Mouse (Mus musculus): ENCODE measurements around the gene Mpc2.
A peak's percentile ranks its signal among the peaks of the same experiment; 100 is the strongest.

Mpc2 gene

DNA sequence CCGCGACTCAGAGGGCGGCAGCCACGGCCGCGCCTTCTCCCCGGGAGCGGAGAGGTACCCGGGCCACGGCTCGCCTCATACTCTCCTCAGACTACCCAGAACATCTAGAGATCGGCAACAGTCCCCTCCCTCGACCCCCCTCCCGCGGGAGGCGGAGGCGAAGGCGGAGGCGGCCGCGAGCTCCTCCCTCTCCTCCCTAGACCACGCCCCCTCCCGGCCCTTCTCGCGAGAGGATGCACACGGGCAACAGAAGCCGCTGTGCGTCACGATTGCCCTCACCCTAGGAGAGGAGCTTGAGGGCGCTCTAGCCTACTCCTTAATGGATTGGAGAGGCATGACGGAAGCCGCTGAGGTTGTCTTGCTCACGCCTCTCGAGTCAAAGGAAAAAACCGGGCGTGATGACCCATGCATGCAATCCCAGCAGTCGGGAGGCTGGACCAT lies at the start of gene Mpc2, which contains the start of gene Dcaf6:
Gene Mpc2, plus strand, starts transcription at position 278 of the 441 bp plus-strand sequence.
Gene Dcaf6, minus strand, starts transcription at position 116 of the 441 bp plus-strand sequence.
- peak; percentile 99 for DNase-seq (ENCODE audit: low read depth)

- DNase-seq (ENCODE audit: low read depth): no peak
Measured at GRCm38 (mm10) chr1:165421357-165421915, 39.0 kb upstream of the Mpc2 start.

DNA sequence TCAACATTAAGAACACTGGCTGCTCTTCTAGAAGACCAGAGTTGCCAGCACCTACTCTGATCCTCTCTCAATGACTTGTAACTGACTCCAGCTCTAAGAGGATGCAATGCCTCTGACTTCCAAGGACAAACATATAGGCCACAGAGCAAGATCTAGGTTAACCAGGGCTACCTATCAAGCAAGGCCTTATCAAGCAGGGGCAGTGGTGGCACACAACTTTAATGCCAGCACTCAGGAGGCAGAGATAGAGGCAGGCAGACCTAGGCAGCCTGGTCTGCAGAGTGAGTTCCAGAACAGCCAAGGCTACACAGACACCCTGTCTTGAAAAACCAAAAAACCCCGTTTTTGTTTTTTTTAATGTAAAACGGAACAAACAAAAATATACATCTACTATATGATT lies 34.2 kb upstream of the Mpc2 start:
- no peak for DNase-seq (ENCODE audit: low read depth)

- peak; percentile 86 for DNase-seq (ENCODE audit: low read depth)
Measured at GRCm38 (mm10) chr1:165432883-165433282, 27.6 kb upstream of the Mpc2 start.

DNA sequence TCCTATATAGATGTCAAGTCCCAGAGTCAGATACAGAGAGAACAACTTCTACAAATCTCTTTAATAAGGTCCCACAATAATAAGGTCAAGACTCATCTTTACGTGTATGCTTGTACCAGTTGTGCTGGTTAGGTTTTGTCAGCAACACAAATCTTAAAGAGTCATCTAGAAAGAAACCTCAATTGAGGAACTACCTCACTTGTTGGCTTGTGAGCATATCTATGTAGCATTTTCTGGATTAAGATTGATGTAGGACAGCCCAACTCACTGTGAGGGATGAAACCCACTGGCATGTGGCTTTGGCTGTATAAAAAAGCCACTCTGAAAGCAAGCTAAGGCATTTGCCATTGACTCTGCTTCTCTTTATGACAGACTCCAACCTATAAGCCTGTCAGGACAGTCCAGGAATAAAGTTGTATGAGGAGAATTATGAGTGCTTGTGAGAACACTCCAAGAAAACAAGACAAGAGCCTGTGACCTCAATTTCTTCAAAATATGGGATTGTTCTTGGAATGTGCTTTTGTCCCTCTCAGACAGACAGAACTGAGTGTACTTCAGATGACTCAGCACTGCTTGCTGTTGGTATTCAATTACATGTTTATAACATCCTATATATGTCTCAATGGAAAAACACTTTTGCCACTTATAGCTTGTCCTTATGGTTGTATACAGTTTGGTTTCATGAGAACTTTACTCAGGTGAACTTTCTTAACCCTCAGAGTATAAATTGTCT lies 22.0 kb upstream of the Mpc2 start:
- peak; percentile 58 for DNase-seq (ENCODE audit: low read depth)

DNA sequence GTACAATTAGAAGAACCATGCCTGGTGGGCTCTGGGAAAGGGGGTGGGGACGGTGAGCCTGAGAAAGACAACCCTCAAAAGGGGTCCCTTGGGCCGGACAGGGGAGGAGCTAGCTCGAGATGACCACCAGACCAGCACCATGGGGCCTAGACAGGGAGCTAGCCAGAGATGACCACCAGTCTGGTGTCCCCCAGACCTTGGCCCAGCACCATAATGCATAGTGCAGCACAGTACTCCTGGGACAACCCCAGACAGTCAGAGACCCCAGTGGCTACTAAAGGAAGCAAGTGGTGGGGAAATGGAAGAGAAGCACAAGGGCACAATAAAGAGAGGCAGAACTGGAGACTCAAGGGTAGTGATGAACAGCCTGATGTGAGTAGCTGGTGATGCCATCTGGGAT lies 19.6 kb upstream of the Mpc2 start:
- DNase-seq (ENCODE audit: low read depth): no peak

DNA sequence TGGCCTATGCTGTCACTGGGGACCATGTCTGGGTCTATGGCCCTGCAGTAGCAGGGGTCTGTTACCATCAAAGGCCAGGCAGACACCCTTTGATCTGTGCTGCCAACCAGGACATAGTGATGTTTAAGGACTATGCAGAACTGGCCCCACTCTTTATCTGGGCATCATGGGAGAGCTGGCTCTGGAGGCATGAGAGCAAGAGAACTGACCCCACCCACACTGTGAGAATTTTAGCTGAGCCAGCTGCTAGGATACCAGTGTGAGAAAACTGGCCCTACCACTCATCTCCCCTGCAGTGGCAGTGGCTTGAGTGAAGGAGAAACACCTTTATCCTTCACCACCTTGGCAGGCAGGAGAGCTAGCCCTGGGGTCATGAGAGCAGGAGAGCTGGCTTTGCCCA lies 19.2 kb upstream of the Mpc2 start:
- DNase-seq (ENCODE audit: low read depth): no peak

DNA sequence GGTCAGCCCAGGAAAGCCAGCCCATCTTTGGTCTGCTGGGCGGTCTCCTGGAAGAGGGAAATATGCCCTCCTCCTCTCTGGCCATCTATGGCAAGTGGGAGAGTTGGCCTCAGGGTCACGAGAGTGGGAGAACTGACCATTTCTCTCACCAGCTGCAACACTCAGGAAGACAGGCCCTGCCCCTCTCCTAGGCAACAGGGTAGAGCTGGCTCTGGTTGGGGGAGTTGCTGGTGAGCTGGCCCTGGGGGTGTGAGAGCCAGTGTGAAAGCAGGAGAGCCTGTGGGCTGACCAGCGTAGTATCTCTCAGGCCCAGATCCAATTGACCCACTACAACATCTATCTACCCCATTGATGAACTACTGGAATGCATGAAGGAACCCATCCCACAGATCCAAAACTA lies 18.7 kb upstream of the Mpc2 start:
- no peak for DNase-seq (ENCODE audit: low read depth)

GRCm38 (mm10) chr1:165459041-165459502 lies 1.4 kb upstream of the Mpc2 start:
- peak; percentile 67 for DNase-seq (ENCODE audit: low read depth)

DNA sequence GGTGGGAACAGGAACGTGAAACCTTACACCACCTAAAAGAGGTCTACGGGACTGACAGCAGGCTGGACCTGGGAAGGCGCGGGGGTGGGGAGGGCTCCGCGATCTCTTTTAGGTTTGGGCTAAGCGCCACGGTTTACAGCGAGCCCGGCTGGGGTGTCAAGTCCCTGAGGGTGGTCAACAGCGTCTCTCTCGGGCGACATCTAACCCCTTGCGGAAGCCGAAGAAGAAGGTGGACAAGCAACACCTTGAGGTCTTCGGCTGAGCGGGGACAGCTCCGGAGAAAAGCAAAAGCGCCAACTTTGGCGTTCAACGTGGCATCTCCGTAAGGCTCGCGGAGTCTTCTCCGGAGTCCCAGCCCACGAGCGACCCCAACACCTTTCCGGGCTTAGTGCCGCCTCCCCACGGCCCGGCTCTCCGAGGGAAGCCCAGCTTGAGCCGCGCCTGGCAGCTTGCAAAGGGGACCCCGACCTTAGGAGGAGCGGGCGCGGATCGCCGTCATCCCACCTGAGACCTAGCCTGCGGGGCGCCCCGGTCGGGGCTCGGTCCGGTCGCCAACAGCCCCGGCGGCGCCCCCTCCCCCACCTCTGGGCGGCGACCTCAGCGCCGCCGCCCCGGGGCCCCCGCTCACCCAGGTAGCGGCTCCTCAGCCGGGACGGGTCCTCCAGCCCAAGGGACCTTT lies 795 bp upstream of the Mpc2 start:
- DNase-seq (ENCODE audit: low read depth): peak; percentile 72

- DNase-seq (ENCODE audit: low read depth): peak; percentile 100
Measured at GRCm38 (mm10) chr1:165460801-165461377, 452 bp downstream of the Mpc2 start.

- DNase-seq (ENCODE audit: low read depth): peak; percentile 51
Measured at GRCm38 (mm10) chr1:165461681-165462080, 1.2 kb downstream of the Mpc2 start.

DNA sequence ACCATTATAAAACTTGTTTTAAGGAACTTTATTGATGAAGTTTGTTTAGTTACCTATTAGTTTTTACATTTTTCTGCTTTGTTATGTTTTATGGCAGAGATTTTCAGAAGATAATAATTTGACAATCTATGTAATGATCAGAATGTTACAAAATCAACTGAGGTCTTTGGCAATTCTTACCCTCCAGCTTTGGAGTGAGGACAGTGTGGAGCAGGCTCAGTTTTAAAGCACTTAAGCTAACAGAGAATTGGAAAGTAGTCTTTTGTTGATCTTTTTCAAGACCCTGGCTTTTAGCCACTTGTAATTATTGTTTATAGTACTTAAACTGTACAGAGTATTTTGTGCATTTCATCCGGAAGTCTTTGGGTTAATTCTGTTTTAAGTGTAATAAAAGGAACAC lies 2.4 kb downstream of the Mpc2 start:
- no peak for DNase-seq (ENCODE audit: low read depth)

- DNase-seq (ENCODE audit: low read depth): peak; percentile 45
Measured at GRCm38 (mm10) chr1:165464574-165464973, 4.1 kb downstream of the Mpc2 start.

DNA sequence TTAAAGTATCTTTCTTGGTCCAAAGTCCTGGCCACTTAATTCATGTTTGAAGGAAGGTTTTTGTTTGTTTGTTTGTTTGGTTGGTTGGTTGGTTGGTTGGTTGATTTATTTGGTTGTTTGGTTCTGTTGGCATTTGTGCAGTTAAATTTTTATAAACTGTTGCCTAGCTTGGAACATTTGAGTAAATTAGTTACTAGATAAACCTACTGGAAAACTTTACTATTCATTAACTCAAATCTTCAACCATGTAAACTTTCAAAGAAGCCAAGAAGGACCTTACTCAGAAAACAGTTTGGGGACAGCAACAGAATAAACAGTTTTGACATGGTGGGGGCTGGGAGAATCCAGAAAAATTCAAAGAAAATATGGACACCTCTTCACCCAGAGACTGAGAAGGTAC lies 8.5 kb downstream of the Mpc2 start:
- no peak for DNase-seq (ENCODE audit: low read depth)

GRCm38 (mm10) chr1:165469717-165470116 lies 9.3 kb downstream of the Mpc2 start:
- no peak for DNase-seq (ENCODE audit: low read depth)

- peak; percentile 66 for DNase-seq (ENCODE audit: low read depth)
Measured at GRCm38 (mm10) chr1:165471490-165471889, 11.1 kb downstream of the Mpc2 start.

DNA sequence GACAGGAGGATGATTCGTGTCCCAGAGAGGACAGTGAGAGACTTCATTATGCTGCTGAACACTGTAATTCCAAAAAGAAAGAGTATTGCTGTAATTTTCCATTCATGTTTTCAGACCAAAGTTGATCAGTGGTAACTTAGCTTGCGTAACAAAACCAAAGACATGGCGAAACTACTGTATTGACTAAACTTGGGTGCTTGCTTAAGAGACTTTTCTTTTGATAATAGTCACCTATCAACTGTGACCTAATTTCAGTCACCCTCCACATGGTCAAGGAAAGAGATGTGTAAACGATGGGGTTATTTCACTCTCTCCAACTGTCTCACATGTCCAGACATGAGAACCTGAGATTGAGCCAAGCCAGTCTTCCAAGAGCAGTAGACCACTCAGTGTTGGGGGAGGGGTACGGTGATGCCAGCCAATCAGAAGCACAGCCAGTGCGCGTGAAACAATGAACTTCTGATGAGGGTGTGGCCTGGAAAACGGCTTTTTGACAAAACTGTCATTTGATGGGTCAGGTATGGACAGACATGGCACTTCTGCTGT lies 24.3 kb downstream of the Mpc2 start, which contains the start of gene Adcy10:
Gene Adcy10, plus strand, starts transcription at position 496 of the 546 bp plus-strand sequence.
- DNase-seq (ENCODE audit: low read depth): peak; percentile 83

DNA sequence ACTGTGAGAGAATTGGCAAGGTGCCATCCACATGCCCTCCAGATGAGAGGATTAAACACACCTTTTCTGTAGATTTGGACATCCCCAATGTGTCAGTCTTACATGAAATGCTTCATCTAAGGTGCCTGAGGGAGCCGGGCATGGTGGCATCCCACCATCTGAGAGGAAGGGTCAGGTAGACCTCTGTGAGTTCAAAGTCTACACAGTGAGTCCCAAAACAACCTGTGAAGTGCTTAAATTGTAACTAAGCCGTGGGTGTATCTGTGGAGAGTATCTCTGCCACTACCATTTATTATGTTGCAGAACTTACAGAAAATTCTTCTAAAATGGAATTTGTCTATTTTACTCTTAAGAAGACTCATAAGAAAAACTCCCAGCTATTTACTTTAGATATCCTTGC lies 25.7 kb downstream of the Mpc2 start:
- no peak for DNase-seq (ENCODE audit: low read depth)

DNA sequence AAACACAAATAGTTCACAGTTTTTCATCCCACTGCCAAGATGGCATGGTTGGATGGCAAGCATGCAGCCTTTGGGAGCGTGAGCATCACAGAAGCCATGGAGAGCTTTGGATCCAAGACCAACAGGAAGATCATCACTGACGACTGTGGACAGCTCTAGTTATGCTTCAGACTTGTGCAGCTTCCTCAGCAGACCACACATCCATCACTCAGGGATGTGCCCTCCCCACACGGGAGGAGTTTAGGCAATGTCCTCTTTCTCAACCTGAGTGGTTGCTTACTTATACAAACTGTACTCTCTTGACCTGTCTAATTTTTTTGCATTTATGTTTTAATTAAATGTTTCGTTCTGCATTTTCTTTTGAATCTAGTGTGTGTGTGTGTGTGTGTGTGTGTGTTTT lies 28.8 kb downstream of the Mpc2 start:
- DNase-seq (ENCODE audit: low read depth): peak; percentile 57

DNA sequence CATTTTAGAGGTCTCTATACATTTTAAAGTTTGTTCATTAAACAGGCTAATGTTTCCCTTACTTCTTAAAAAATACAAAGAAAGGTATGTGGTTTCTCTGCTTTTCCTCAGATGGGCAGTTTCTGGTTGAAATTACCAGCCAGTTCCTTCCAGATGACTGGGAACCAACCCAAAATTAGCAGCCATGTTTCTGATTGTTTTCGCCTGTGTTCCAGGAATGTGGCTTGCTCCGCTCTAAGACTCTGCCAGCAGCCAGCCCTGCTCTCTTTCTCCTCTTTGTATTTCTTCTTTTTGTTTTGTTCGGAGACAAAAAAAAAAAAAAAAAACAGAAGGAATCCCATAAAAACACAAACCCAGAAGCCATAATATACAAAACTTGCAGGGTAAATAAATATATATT lies 38.4 kb downstream of the Mpc2 start:
- DNase-seq (ENCODE audit: low read depth): no peak

DNA sequence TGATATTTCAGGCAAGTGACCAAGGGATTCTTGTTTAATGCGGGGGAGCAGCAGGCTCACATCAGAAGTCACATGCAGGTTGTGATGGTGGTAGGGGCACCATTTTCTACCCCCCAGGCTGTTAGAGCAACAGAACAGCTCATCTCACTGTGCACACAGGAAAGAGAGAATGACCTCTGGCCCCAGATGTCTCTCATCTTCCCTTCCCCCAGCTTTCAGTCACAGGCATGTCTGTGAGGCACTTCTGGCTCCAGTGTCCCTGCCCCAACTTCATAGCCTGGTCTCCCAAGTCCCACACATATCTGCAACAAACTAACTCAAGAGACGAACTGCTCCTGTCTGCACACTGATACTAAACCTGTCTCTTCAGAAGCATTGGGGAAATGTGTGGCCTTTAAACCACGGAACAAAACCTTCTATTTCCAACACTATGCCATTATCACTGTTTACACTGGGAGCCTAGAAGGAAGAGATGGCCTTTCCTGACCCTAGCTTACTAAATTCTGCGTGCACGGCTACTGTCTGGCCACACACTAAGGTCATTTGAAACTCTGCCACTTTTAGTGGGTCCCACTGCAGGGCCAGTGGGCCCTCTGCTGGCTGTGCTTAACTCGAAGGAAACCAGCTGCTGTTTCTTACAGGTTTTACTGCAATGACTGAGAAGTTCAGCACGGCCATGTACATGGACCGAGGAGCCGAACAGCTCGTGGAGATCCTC lies 43.0 kb downstream of the Mpc2 start:
- DNase-seq (ENCODE audit: low read depth): peak; percentile 84
